Mouse (Mus musculus) heart, embryonic 10.5 days (tissue): ENCODE data around the gene Mrpl30. TPM values are rescaled to one million over a fixed set of nuclear protein-coding genes. Genes with fewer than 3 reads are reported as not detected.

Experiments used
- DNase-seq: peaks from one replicate; pipeline ENCODE4 v3.0.0-alpha.2; 2017; ENCODE audit warnings: low spot score
- H3K27ac ChIP-seq: fragments of 300-500 bp; sonication (generic); 2 replicates; pipeline ENCODE4 v1.5.1; 2016; ENCODE audit warnings: mild to moderate bottlenecking
- H3K27me3 ChIP-seq: fragments of 300-500 bp; sonication (generic); 2 replicates; pipeline ENCODE4 v1.6.1; 2016; ENCODE audit warnings: mild to moderate bottlenecking; ENCODE audit not compliant: poor library complexity, insufficient read depth, severe bottlenecking
- H3K36me3 ChIP-seq: fragments of 300-500 bp; sonication (generic); 2 replicates; pipeline ENCODE4 v1.6.1; 2016; ENCODE audit warnings: mild to moderate bottlenecking, moderate library complexity
- H3K4me1 ChIP-seq: fragments of 300-500 bp; sonication (generic); 2 replicates; pipeline ENCODE4 v1.6.1; 2016; ENCODE audit warnings: mild to moderate bottlenecking
- H3K4me3 ChIP-seq: fragments of 300-500 bp; sonication (generic); 2 replicates; pipeline ENCODE4 v1.5.1; 2016; ENCODE audit warnings: mild to moderate bottlenecking, moderate library complexity
- H3K9me3 ChIP-seq: fragments of 300-500 bp; sonication (generic); 2 replicates; pipeline ENCODE4 v1.6.1; 2016; ENCODE audit warnings: mild to moderate bottlenecking, moderate library complexity
- WGBS: fragments of 180-500 bp; shearing (Covaris S2); methylation state at CpG from one replicate; pipeline ENCODE4 v1.1.7; 2016; 5-methylcytosine and 5-hydroxymethylcytosine counted together
- polyA plus RNA-seq: library from polyadenylated mRNA; unstranded; fragments of >200 nt; fragmentation: Nextera tagmentation; extraction: Ambion mirVana; gene quantifications from 2 replicates; pipeline ENCODE4 v1.2.1, GENCODE M21; 2016

The Mrpl30 gene
- polyA plus RNA-seq, 1 experiment from 2014 or later: 245 TPM

DNA sequence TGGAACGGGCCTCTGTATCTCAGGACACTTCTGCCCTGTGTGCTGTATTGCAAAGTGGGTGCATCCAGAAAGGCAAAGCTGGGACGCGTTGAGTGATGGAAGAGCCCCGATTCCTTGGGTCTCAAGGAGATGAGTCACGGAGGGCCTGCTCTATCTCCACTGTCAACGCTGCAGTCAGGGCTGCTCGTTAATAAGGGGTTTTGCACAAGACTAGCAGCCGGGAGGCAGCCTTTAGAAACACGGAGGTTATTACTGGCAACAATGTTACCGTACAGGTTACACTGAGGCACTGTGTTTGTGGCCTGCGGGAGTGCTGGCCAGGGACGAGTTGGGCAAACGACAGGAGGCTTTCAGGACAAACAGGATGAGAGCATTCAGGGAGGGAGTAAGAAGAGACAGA lies 27.4 kb downstream of the Mrpl30 start:
- Histone ChIP-seq H3K4me1 (peaks cover 3% of the 10 kb centered on the region; the same call in 1 of the 2 replicates), H3K27me3 (peaks cover 6% of the 10 kb centered on the region; the same call in 1 of the 2 replicates), H3K9me3 (no peaks in the 10 kb centered on the region), H3K27ac (no peak overlapping the region), H3K4me3 (no peak overlapping the region), H3K36me3 (no peaks in the 10 kb centered on the region)
- no peak for DNase-seq
- WGBS: 43% methylated on average over 13 of the region's 13 CpGs

GRCm38 (mm10) chr1:37918096-37918495 lies 27.8 kb downstream of the Mrpl30 start:
- Histone ChIP-seq H3K4me1 (peaks cover 3% of the 10 kb centered on the region; the same call in 1 of the 2 replicates), H3K27me3 (peaks cover 6% of the 10 kb centered on the region; the same call in 1 of the 2 replicates), H3K27ac (no peak overlapping the region), H3K4me3 (no peak overlapping the region), H3K36me3 (no peaks in the 10 kb centered on the region), H3K9me3 (no peaks in the 10 kb centered on the region)
- 58% methylated on average over 6 of the region's 6 CpGs for WGBS
- DNase-seq: no peak

GRCm38 (mm10) chr1:37922536-37922935 lies 32.3 kb downstream of the Mrpl30 start:
- Histone ChIP-seq H3K27me3 (no peaks in the 10 kb centered on the region), H3K36me3 (no peaks in the 10 kb centered on the region), H3K9me3 (no peaks in the 10 kb centered on the region), H3K4me1 (peaks cover 3% of the 10 kb centered on the region; the same call in 1 of the 2 replicates), H3K27ac (no peak overlapping the region), H3K4me3 (no peak overlapping the region)
- WGBS: 52% methylated on average over 8 of the region's 8 CpGs
- no peak for DNase-seq

- no peak for DNase-seq
- Histone ChIP-seq H3K4me1 (no peaks in the 10 kb centered on the region), H3K4me3 (no peak overlapping the region), H3K27me3 (no peaks in the 10 kb centered on the region), H3K36me3 (no peaks in the 10 kb centered on the region), H3K9me3 (no peaks in the 10 kb centered on the region), H3K27ac (no peak overlapping the region)
- 83% methylated on average over 8 of the region's 8 CpGs for whole genome bisulfite sequencing
Measured at GRCm38 (mm10) chr1:37925971-37926370, 35.7 kb downstream of the Mrpl30 start.

GRCm38 (mm10) chr1:37931806-37932205 lies 41.5 kb downstream of the Mrpl30 start:
- H3K27ac ChIP-seq: no peak overlapping the region
- H3K27me3 ChIP-seq: no peaks in the 10 kb centered on the region
- DNase-seq: no peak
- no peaks in the 10 kb centered on the region for H3K4me1 ChIP-seq
- 17% methylated on average over 3 of the region's 3 CpGs for WGBS
- H3K9me3 ChIP-seq: no peaks in the 10 kb centered on the region
- no peaks in the 10 kb centered on the region for H3K36me3 ChIP-seq
- H3K4me3 ChIP-seq: no peak overlapping the region

Other genes with a start within 250 kb of the Mrpl30 start
- 2.5 and 3.4 TPM in 2 replicates for gene 2010300C02Rik, start 170.4 kb upstream of the Mrpl30 start, polyA plus RNA-seq
- 4.1 and 4.6 TPM in 2 replicates for gene Tsga10, start 24.0 kb upstream of the Mrpl30 start, polyA plus RNA-seq
- 8.2 and 8.7 TPM in 2 replicates for gene Lipt1, start 18.7 kb upstream of the Mrpl30 start, polyA plus RNA-seq
- 11.8 and 19.7 TPM in 2 replicates for gene Mitd1, start 66 bp upstream of the Mrpl30 start, polyA plus RNA-seq
- not detected in 2 replicates for gene Lyg2, start 26.0 kb downstream of the Mrpl30 start, polyA plus RNA-seq
- not detected in 2 replicates for gene Lyg1, start 67.3 kb downstream of the Mrpl30 start, polyA plus RNA-seq
- gene Txndc9, start 107.4 kb downstream of the Mrpl30 start, polyA plus RNA-seq: 120 and 143 TPM in 2 replicates
- 21.6 and 29.5 TPM in 2 replicates for gene Eif5b, start 107.5 kb downstream of the Mrpl30 start, polyA plus RNA-seq
- gene Rev1, start 239.3 kb downstream of the Mrpl30 start, polyA plus RNA-seq: 27.9 and 32.2 TPM in 2 replicates